Mouse (Mus musculus) left cerebral cortex, adult 2 months (tissue): ENCODE measurements around the gene Psmd1. TPM values are rescaled to one million over a fixed set of nuclear protein-coding genes. Genes with fewer than 3 reads are reported as not detected.
A peak's percentile ranks its signal among the peaks of the same experiment; 100 is the strongest.

Source experiments
- DNase-seq, 2 experiments: peaks; one replicate each; pipeline ENCODE4 v3.0.0; 2021 to 2022; ENCODE audit warnings: low spot score in 2 of 2, mixed read lengths in 1 of 2; ENCODE audit errors: extremely low spot score in 1 of 2
- H3K27ac ChIP-seq: fragments of 200-600 bp; 2 replicates; pipeline ENCODE4 v1.8.1; 2022
- H3K4me3 ChIP-seq: fragments of 200-600 bp; 2 replicates; pipeline ENCODE4 v1.8.1; 2022
- CTCF ChIP-seq: fragments of 200-600 bp; IDR thresholded peaks from 2 replicates; pipeline ENCODE4 v1.8.1; 2022; ENCODE audit warnings: antibody characterized with exemption, mild to moderate bottlenecking, moderate library complexity
- intact Hi-C: fragments of 180-260 bp; cut with DNase I; formaldehyde crosslinking; loops from one replicate; pipeline ENCODE4 v1.15.1; 2025
- total RNA-seq, 2 experiments: library from RNA; stranded (reverse); gene quantifications; 2 replicates each; pipeline ENCODE4 v1.2.3; 2021

The Psmd1 gene
- total RNA-seq, 2 experiments from 2014 or later = 107 to 115 TPM

- no peak for DNase-seq
- intact Hi-C loops = no loop called here
- H3K4me3 ChIP-seq = no peak overlapping the region
- no peak overlapping the region for H3K27ac ChIP-seq
- no peak for TF ChIP-seq CTCF
Measured at GRCm38 (mm10) chr1:86176066-86176465, 111.9 kb downstream of the Psmd1 start.

DNA sequence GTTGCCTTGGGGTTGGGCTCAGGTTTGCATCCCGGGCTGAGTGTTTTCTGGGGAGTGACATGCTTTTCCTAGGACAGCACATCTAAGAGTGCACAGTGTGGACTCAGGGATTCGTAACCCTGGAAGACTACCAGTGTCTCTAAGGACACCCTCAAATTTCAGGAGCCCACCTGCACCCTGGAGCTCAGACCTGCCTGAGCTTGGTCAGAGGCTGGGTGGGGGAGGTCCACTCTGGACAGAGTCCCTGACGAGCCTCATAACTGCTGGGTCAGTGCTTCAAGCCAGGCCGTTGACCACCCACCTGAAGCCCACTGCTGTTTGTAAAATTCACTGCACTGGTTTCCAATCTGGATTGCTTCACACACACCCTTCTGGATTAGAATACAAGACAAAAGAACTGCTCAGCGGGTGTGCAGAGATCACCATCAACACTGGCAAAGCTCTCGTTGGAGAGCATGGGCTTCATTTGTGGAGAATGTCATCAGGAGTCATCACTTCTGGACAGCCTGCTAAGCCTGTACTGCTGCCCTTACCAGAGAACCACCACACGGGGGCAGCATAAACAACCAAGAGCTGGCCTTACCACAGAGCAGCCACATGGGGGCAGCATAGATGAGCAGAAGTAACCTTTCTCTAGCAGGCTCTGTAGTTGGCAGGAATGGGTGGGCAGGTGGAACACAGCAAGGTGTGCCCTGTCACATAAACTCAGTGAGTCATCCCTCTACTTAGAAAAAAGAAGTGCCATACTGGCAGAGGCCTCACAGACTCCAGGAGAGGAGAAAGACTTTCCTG, 114.5 kb downstream of the Psmd1 start:
- peak; percentile 80 to 84 for DNase-seq
- H3K4me3 ChIP-seq = no peak overlapping the region
- H3K27ac ChIP-seq = no peak overlapping the region
- TF ChIP-seq CTCF = no peak; the same call in none of the 2 replicates
- intact Hi-C loops = loop anchor here (1.0 kb wide), 1 partner anchor 161 kb away; no protein-coding TSS in a partner anchor

- DNase-seq = no peak
- TF ChIP-seq CTCF = no peak
- no peak overlapping the region for H3K4me3 ChIP-seq
- H3K27ac ChIP-seq = no peak overlapping the region
- intact Hi-C loops = no loop called here
Measured at GRCm38 (mm10) chr1:86182004-86182709, 118.0 kb downstream of the Psmd1 start.

DNA sequence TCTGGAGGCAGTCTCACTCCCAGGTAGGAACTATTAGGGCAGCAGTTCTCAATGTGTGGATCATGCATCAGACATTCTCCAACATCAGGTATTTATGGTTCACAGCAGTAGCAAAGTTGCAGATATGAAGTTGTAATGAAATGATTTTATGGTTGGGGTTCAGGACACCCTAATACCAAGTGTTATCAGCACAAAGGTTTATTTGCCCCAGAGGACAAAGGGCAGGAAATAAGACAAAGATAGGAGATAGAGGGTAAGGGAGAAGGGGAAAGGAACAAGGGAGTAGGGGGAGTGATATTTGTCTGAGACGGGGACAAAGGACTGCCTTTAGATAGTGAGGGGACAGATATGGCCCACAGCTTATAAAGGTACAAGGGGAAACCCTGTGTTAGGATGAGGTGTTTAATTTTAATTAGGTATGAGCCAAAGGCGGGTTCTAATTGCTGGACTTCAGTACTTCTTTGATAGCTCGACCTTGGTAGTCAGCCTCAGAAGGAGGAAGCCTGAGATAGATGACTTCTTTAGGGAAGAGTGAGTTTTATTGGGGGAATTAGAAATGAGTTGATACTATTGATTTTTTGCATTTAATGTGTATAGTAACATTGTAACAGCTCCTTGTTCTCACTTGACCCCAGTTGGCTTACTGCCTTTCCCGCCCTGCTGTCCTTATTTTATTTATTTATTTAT, 119.5 kb downstream of the Psmd1 start:
- no peak for TF ChIP-seq CTCF
- DNase-seq = no peak
- Histone ChIP-seq H3K27ac (no peak overlapping the region), H3K4me3 (no peak overlapping the region)
- intact Hi-C loops = no loop called here

DNA sequence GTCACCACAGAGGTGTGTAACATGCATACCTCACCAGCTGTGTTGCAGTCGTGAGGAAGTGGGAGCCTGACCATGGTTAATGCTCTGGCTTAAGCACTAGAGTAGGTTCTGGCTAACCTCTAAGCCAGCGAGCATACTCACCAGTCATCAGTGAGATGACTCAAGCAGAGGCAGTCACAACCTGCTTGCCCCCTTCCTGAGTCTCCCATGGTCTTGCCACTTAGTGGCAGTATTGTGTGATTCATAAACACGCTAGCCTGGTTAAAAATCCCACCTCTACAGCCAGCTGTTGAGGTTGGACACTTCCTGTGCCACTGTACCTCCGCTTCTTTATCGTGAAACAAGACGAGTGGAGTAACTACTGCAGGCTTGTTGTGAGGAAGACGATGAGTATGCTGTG, 122.6 kb downstream of the Psmd1 start:
- intact Hi-C loops = no loop called here
- TF ChIP-seq CTCF = no peak
- DNase-seq = no peak
- Histone ChIP-seq H3K27ac (no peak overlapping the region), H3K4me3 (no peak overlapping the region)

- DNase-seq = no peak
- intact Hi-C loops = no loop called here
- no peak overlapping the region for H3K27ac ChIP-seq
- no peak for TF ChIP-seq CTCF
- H3K4me3 ChIP-seq = no peak overlapping the region
Measured at GRCm38 (mm10) chr1:86187856-86188255, 123.7 kb downstream of the Psmd1 start.

DNA sequence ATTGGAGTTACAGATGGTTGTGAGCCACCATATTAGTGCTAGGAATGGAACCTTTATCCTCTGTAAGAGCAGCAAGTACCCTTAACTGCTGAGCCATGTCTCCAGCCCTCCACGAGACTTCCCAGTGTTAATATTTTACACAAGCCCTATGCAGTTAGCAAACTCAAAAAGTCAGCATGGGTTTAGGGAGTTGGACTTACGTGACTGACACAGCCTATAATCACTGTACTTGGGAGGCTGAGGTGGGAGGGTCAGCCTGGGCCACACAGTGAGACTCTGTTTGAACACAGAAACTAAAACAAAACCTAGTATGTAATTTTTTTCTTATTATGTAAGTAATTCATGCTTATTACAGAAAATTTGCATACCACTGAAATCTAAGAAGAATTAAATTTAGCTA, 124.1 kb downstream of the Psmd1 start:
- no peak overlapping the region for H3K4me3 ChIP-seq
- no peak overlapping the region for H3K27ac ChIP-seq
- intact Hi-C loops = no loop called here
- TF ChIP-seq CTCF = no peak
- no peak for DNase-seq

Other genes starting within 250 kb of the Psmd1 start
- 100 to 1,000 TPM; 714 to 742 TPM for gene Itm2c, start 170.1 kb upstream of the Psmd1 start, total RNA-seq
- 1 to 10 TPM; 5.5 to 7.2 TPM for gene 4933407L21Rik, start 135.9 kb upstream of the Psmd1 start, total RNA-seq
- gene Gpr55, start 103.4 kb upstream of the Psmd1 start, total RNA-seq = under 1 TPM; 0.09 to 0.14 TPM
- under 1 TPM; 0.61 to 0.75 TPM for gene Spata3, start 47.6 kb upstream of the Psmd1 start, total RNA-seq
- 1 to 10 TPM; 7.1 to 7.6 TPM for gene 2810459M11Rik, start 18.5 kb upstream of the Psmd1 start, total RNA-seq
- under 1 TPM in 1 of 2 experiments, not detected in 1; 0.36 TPM for gene Htr2b, start 47.6 kb downstream of the Psmd1 start, total RNA-seq
- gene Gm21972, start 69.2 kb downstream of the Psmd1 start, total RNA-seq = 1 to 10 TPM; 3.5 to 5.4 TPM
- gene Armc9, start 90.4 kb downstream of the Psmd1 start, total RNA-seq = 10 to 100 TPM; 36.9 to 44.8 TPM
- gene B3gnt7, start 238.4 kb downstream of the Psmd1 start, total RNA-seq = 1 to 10 TPM in 1 of 2 experiments, under 1 TPM in 1; 0.97 to 1.4 TPM